Mouse (Mus musculus) testis, adult 10 weeks (tissue): ENCODE data around the gene Stk24. TPM values are rescaled to one million over a fixed set of nuclear protein-coding genes. Genes with fewer than 3 reads are reported as not detected.

Experiments used
- polyA plus RNA-seq: library from polyadenylated mRNA; stranded (reverse); fragments of 350-450 nt; fragmentation: Illumina TruSeq; extraction: RNeasy Lipid Tissue Mini Kit (QIAGEN cat#74804); gene quantifications from one replicate; pipeline ENCODE4 v1.2.3, GENCODE M21; 2014; ENCODE audit warnings: low read depth, low replicate concordance

Gene Stk24
- polyA plus RNA-seq = 48.1 TPM

DNA sequence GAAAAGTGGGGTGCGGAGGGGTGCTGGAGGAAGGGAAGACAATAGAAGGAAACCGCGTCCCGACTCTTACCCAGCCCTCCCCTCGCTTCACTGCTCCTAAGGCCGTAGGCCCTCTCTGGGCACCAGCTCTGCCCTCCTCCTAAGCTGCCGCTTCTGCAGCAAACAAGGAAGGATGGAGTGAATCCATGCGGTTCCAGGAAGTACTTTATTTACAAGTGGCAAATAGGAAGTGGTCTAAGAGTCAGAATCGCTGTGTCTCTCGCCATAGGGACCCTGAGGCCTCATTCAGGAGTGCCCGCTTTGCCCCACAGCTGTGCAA is at the start of gene Stk24:
Gene Stk24 (minus strand): TSS at position 185 of the 319 bp plus-strand sequence.

Other genes starting within 250 kb of the Stk24 start
- gene Slc15a1, start 125.2 kb upstream of the Stk24 start, polyA plus RNA-seq = 0.91 TPM